Mouse (Mus musculus) ES-Bruce4 (cell line): ENCODE data around the gene Abcf2.

Experiments used
- CTCF ChIP-seq: IDR thresholded peaks from one replicate; pipeline ENCODE4 v1.8.1; 2011; ENCODE audit warnings: low read depth, low read length
- EP300 ChIP-seq: IDR thresholded peaks from 2 replicates; pipeline ENCODE4 v1.6.1; 2011; ENCODE audit warnings: low read depth, low read length; ENCODE audit not compliant: insufficient read depth
- POLR2A ChIP-seq: IDR thresholded peaks from one replicate; pipeline ENCODE4 v1.8.1; 2011; ENCODE audit warnings: low read length; ENCODE audit not compliant: insufficient read depth

GRCm38 (mm10) chr5:24598570-24599006, 21.3 kb upstream of the Abcf2 start:
- TF ChIP-seq CTCF, result peak; percentile 43
- no peak for TF ChIP-seq EP300
- TF ChIP-seq POLR2A, result no peak
